Mouse (Mus musculus) granulocyte monocyte progenitor cell, adult 5-6 weeks (primary cell): ENCODE results near the gene Agtr1a. TPM values are rescaled to one million over a fixed set of nuclear protein-coding genes. Genes with fewer than 3 reads are reported as not detected.

Experiments
- ATAC-seq: replicated peaks from 2 replicates; pipeline ENCODE4 v1.8.0; 2016; ENCODE audit warnings: mild to moderate bottlenecking, moderate TSS enrichment, inconsistent platforms; ENCODE audit not compliant: poor library complexity, severe bottlenecking
- total RNA-seq, 2 experiments: library from RNA; stranded (forward) in 1 of 2; stranded (reverse) in 1 of 2; fragments of 200-712, 200-1000 nt in 1 of 2; fragments of >200 nt in 1 of 2; fragmentation: Nextera tagmentation in 1 of 2; gene quantifications; 2 replicates each; pipeline ENCODE4 v1.2.3; 2014 to 2017

Gene Agtr1a
- total RNA-seq, 2 experiments from 2014 or later, result not detected

- no peak for ATAC-seq
These were observed 24.8 kb downstream of the Agtr1a start for GRCm38 (mm10) chr13:30361002-30361401.

- ATAC-seq, result no peak
These were observed 25.8 kb downstream of the Agtr1a start for GRCm38 (mm10) chr13:30362048-30362447.

- no peak for ATAC-seq
These were observed 27.9 kb downstream of the Agtr1a start for GRCm38 (mm10) chr13:30364097-30364625.

GRCm38 (mm10) chr13:30364780-30365179 lies 28.5 kb downstream of the Agtr1a start:
- ATAC-seq, result no peak

- ATAC-seq, result no peak
These were observed 29.1 kb downstream of the Agtr1a start for GRCm38 (mm10) chr13:30365378-30365777.

GRCm38 (mm10) chr13:30368116-30368515 lies 31.9 kb downstream of the Agtr1a start:
- no peak for ATAC-seq

GRCm38 (mm10) chr13:30368746-30369145 lies 32.5 kb downstream of the Agtr1a start:
- ATAC-seq, result no peak

GRCm38 (mm10) chr13:30378868-30379267 lies 42.6 kb downstream of the Agtr1a start:
- no peak for ATAC-seq

- ATAC-seq, result no peak
These were observed 48.9 kb downstream of the Agtr1a start for GRCm38 (mm10) chr13:30385183-30385582.

- no peak for ATAC-seq
These were observed 57.9 kb downstream of the Agtr1a start for GRCm38 (mm10) chr13:30394123-30394522.

- ATAC-seq, result no peak
These were observed 60.2 kb downstream of the Agtr1a start for GRCm38 (mm10) chr13:30396431-30396830.

- no peak for ATAC-seq
These were observed 62.6 kb downstream of the Agtr1a start for GRCm38 (mm10) chr13:30398852-30399251.

GRCm38 (mm10) chr13:30400621-30401020 lies 64.4 kb downstream of the Agtr1a start:
- ATAC-seq, result no peak

- ATAC-seq, result no peak
These were observed 67.6 kb downstream of the Agtr1a start for GRCm38 (mm10) chr13:30403874-30404273.

- ATAC-seq, result no peak
These were observed 82.4 kb downstream of the Agtr1a start for GRCm38 (mm10) chr13:30418611-30419010.

- no peak for ATAC-seq
These were observed 90.8 kb downstream of the Agtr1a start for GRCm38 (mm10) chr13:30427008-30427407.

- ATAC-seq, result no peak
These were observed 91.2 kb downstream of the Agtr1a start for GRCm38 (mm10) chr13:30427436-30427835.

Other genes starting within 250 kb of the Agtr1a start
- 10.9 and 21.3 TPM in 2 replicates for gene Mboat1, start 200.0 kb upstream of the Agtr1a start, total RNA-seq (2014; fragmentation: Nextera tagmentation)
- 8.9 and 12.8 TPM in 2 replicates for gene Mboat1, start 200.0 kb upstream of the Agtr1a start, total RNA-seq (2017)
- gene Uqcrfs1, start 208.9 kb downstream of the Agtr1a start, total RNA-seq (2014; fragmentation: Nextera tagmentation), result 154 and 182 TPM in 2 replicates
- gene Uqcrfs1, start 208.9 kb downstream of the Agtr1a start, total RNA-seq (2017), result 125 and 127 TPM in 2 replicates